Mouse (Mus musculus) ZHBTc4 (cell line): ENCODE data around the gene Pip4k2a.

Experiments used
- DNase-seq: peaks from one replicate; pipeline ENCODE4 v3.0.0-alpha.2; 2011; ENCODE audit warnings: low read depth, low spot score

The Pip4k2a gene

GRCm38 (mm10) chr2:18956424-18956823 is 41.5 kb downstream of the Pip4k2a start:
- no peak for DNase-seq

- no peak for DNase-seq
These were observed 42.3 kb downstream of the Pip4k2a start for GRCm38 (mm10) chr2:18955671-18956070.

DNA sequence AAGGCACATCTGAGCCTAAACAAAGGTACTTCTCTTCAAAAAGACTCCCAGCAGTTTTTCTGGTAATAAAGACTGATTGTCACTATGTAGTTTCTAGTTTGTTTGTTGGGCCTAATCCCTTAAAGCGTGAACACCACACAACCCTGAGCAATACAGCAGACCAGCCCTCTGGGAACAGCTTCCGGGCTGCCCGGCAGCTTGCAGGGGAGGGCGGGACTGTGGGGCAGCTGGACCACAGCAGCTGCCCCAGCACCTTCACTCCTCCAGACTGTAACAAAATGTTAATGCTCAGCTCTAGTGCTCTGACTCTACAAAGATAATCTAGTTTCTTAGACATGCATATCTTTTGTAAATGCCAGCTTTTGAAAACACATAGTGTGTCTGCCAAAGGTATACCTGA is 42.9 kb downstream of the Pip4k2a start:
- DNase-seq = no peak

DNA sequence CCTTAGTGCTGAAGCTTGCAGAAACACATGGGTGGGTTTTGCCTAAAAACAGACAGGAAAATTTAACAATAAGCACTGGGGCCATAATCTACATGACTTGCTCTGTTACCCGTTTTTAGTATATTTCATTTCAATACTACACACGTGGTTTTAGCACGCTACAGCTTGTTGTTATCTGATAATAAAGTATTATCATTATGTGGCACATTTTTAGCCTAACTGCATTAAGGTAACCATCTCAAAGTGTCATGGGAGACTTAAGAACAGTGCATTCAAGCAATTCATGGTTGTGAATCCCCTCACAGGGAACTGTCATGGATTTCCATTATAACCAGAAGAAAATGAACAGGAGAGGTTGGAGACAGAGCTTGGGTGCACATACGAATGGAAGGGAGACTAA is 43.5 kb downstream of the Pip4k2a start:
- DNase-seq = no peak

DNA sequence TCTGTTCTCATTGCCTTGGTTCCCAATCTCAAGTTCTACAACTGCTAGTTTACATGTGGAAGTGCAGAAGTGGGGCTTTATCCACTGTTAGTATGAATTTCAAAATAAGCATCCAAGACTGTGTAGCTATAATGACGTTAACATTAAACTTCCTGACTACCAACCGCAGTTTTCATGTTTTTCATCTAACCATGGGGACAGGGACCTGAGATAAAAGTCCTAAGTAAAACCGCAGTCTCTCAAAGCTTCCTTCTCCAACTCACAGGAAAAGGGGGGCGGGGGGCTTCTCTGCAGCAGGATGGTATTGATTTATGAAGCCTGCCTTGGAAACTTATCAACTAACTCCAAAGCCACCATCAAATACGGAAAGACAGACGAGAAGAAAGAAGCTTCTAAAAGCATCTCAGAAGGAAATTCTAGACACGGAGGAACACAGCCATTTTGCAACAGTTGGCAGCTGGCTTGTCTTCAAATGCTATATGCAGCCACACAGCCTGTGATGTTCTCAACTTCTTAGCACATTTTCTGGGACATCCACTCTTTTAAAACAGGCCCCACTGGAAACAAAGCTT is 45.7 kb downstream of the Pip4k2a start:
- DNase-seq = no peak

GRCm38 (mm10) chr2:18950758-18951157 is 47.2 kb downstream of the Pip4k2a start:
- DNase-seq = no peak

DNA sequence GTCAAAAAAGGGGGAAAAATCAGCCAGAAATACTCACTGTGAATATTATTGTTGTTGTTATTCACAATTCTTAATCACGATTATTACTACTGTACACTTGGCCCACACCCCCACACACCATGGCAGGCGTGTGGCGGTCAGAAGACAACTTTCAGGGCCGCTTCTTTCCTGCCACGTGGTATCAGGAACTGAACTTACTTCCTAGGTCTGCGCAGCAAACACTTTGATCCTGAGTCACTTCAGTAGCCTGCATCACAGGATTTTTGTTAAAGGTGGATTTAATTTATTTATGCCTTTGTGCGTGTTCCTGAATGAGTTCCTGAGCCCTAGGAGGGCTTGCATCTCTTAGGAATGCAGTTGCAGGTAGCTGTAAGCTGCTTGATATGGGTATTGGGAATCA is 49.2 kb downstream of the Pip4k2a start:
- no peak for DNase-seq

- DNase-seq = no peak
These were observed 50.1 kb downstream of the Pip4k2a start for GRCm38 (mm10) chr2:18947669-18948459.

- DNase-seq = no peak
These were observed 52.5 kb downstream of the Pip4k2a start for GRCm38 (mm10) chr2:18945438-18945837.

GRCm38 (mm10) chr2:18943930-18944329 is 54.0 kb downstream of the Pip4k2a start:
- no peak for DNase-seq

DNA sequence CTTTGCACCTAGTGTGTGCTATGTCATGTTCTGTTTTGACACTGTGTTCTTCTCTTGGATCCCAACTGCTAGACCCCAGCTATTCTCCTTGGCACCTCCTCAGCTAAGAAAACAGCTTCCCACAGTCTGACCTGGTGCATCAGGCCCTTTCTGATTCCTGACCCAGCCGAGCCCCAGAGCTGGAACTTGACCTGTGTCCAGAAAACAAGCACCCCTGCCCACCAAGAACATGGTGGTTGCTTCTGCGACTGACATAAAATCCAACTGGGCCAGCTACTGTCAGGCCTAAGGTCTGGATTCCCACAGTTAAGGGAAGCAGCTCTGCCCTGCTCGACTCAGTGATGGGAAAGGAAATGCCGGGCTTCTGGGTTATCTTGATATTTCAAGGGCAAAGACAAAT is 54.6 kb downstream of the Pip4k2a start:
- DNase-seq = no peak

GRCm38 (mm10) chr2:18940693-18941270 is 57.1 kb downstream of the Pip4k2a start:
- no peak for DNase-seq

GRCm38 (mm10) chr2:18938923-18939329 is 59.0 kb downstream of the Pip4k2a start:
- no peak for DNase-seq

DNA sequence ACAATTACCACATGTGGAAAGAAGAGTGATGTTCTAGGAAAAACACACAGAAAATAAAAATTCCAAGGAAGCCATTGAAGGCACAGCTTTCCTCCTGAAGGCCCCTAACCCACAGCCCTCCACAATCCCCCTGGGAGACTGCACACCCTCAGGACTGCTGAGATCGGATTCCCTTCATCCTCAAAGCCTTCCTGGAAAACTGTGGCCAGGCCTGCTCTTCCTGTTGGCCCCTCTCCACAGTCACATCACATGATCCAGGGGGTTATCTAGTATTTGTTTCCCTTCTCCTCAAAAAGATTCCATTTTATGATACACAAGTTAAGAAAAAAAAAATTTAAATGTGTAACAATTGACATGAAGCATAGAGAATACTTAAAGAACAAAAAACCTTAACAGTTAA is 59.7 kb downstream of the Pip4k2a start:
- DNase-seq = no peak

DNA sequence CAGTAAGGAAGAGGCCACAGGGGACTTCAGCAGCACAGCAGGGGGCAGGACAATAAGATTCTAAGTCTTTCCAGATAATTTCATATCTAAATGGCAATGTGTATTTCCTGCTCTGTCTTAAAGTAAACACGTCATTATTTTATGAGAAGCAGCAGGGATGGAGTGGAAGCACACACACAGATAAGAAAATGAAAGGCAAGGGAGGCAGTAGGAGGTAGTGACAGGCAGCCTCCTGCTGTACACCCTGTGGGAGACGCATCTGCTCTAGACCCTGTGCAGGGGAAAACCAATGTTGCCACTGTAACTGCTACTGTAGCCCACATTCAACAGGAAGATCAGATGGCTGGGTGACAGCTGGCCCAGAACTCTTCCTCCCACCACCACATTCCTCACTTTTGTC is 60.3 kb downstream of the Pip4k2a start:
- no peak for DNase-seq

DNA sequence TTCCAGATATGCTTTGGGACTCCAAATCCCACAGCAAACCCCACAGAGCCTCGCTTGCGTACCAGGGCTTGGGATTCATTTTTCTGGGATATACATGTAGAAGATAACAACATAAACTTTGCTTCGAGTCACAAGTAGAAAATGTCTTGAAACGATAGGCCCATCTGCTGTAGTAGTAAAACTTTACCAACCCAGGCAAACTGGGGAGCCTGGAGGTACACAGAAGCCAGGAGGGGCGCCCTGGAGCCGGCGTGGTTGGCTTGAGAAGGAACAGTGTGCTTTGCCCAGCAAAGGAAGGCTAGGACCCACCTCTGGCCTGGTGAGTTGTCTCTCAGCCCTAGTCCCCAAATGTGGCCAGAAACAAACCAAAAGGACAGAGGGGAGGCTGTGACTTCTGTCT is 61.5 kb downstream of the Pip4k2a start:
- DNase-seq = no peak

DNA sequence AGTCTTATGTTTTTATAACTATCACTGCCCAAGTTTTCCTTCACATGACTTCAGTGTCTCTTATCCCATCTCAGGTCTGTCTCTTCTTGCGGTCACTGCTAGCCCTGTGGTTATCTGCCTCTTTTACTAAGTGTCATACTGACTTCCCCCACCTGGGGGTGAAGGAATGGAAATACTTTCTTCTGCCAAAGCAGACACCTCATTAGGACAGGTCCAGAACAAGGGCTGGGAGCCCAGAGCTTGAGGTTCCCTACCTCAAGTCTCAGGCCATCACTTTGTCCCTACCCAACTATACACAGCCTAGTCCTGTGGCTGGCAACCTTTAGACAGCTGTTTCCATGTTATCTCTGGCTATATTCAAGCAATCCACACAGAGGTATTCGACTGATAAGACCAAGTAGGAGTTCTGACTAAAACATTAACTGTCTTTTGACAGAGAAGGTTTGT is 62.3 kb downstream of the Pip4k2a start:
- DNase-seq = no peak

DNA sequence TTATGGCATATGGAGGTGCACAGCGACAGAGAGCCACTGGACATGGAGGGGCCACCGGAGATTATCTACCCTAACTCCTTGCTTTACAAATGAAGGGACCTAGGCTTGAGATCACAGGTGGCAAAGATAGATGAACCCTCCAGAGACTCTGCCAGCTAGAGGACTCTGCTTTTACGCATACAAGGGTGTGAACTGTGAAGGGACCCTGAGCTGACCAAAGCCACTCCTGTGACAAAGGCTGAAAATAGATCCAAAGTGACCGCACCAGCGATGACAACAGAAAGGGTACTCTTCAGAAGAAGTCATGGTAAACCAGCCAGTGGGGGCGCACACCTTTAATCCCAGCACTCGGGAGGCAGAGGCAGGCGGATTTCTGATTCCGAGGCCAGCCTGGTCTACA is 63.8 kb downstream of the Pip4k2a start:
- no peak for DNase-seq

DNA sequence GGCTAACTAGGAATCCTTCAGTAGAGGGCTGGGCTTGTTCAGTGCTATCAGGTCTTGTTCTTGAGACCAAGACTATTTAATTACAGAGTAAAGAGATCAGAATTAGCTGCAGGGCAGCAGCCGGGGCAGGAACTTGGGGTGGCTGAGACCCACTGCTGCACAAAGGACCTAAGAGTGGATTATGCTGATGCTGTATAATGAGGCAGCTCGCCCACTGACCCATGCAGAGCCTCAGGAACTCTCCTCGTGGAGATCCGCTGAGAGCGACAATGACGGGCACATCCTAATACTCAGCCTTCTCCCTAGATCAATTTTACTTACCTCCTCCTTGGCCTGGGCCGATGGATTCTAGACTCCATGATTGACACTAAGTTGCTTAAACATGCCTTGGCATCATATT is 64.5 kb downstream of the Pip4k2a start:
- no peak for DNase-seq

GRCm38 (mm10) chr2:18930318-18931060 is 67.4 kb downstream of the Pip4k2a start:
- DNase-seq = no peak

DNA sequence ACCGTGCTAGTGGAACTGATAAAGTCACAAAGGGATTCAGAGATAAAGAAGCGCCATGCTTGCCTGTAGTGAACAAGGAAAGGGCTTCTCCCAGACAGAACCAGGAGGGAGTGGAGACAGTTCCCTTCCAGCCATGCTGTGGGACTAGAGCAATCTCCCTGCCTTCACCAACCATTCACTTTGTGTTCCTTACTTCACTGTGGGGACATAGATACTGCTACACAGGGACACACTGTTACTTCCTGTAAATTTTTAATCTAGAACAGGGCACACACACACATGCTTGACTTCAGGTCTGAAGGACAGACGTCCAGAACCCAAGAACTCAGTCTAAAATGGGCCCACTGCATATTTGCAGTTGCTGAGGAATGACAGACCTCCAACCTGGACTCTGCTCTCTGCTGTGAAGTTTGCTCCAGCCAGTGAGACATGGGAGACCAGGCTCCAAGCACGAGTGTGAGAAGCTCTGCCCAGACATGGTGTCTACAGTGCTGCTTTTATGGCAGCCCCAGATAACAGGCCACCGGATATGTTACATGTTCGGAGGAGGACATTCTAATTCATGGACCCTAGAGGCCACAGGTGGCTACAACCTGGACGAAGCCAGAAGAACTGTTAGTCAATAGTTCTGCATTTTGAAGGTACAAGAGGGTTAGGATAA is 69.2 kb downstream of the Pip4k2a start:
- no peak for DNase-seq

GRCm38 (mm10) chr2:18928196-18928595 is 69.7 kb downstream of the Pip4k2a start:
- DNase-seq = no peak
